Mouse (Mus musculus): Measurements from ENCODE around the gene Gipr. TPM values are rescaled to one million over a fixed set of nuclear protein-coding genes. Genes with fewer than 3 reads are reported as not detected.
"Not testable (repeated sequence)": the region's sequence is repeated elsewhere in the genome, so short reads cannot be mapped to it uniquely, and the experiment has no call there.

Gipr gene
- polyA plus RNA-seq, 2 experiments = 1.1 TPM; not detected in 1

- H3K4me3 ChIP-seq (replicated peaks; ENCODE audit: low read length) = no peak overlapping the region
- H3K36me3 ChIP-seq (ENCODE audit: control insufficient read depth, insufficient read depth, low read length) = peaks cover 6% of the 10 kb centered on the region; the same call in 1 of the 2 replicates
- H3K27ac ChIP-seq (replicated peaks; ENCODE audit: low read depth, low read length) = no peak overlapping the region
- no peaks in the 10 kb centered on the region for H3K9me3 ChIP-seq (ENCODE audit: control insufficient read depth, low read length)
- TF ChIP-seq POLR2A (IDR thresholded peaks at IDR 0.05; ENCODE audit: borderline replicate concordance, extremely low read depth, insufficient read depth, insufficient read length) = no peak
- WGBS = 11% methylated on average over 18 of the region's 18 CpGs
- H3K4me2 ChIP-seq (replicated peaks; ENCODE audit: low read depth, low read length, severe bottlenecking) = peak overlapping the region; percentile 55
- no peak overlapping the region for H3K9ac ChIP-seq (ENCODE audit: low read depth, low read length, severe bottlenecking)
- ATAC-seq (ENCODE audit: low FRiP score, low read depth) = no peak
- peaks cover 13% of the 10 kb centered on the region for H3K4me1 ChIP-seq (ENCODE audit: control insufficient read depth, insufficient read depth, low read length)
- DNase-seq (ENCODE audit: low spot score) = no peak
- H3K27me3 ChIP-seq (ENCODE audit: control insufficient read depth, insufficient read depth, low read length) = peaks cover 19% of the 10 kb centered on the region
Measured at GRCm38 (mm10) chr7:19159411-19159810, 6.5 kb downstream of the Gipr start.

DNA sequence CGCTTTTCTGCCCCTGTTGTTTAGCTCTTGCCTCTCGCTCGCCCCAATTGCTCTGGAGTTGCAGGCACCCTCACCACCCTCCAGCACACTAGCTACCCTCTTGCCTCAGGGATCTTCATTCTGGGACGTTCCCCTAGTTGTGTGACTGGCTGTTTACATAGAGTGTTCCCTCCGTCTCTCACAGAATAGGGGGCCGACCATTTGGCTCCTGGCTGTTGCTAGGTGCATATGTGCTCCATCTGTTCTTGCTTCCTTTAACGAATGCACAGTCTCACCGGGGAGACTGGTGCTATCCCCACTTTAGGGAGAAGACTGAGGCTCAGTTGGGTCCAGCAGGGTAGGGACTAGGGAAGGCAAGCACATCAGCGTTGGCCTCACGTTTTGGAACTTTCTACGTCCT, 7.3 kb downstream of the Gipr start:
- ATAC-seq (ENCODE audit: low FRiP score, low read depth) = no peak
- Histone ChIP-seq H3K9me3 (ENCODE audit: control insufficient read depth, low read length) (no peaks in the 10 kb centered on the region), H3K36me3 (ENCODE audit: control insufficient read depth, insufficient read depth, low read length) (peaks cover 13% of the 10 kb centered on the region), H3K27me3 (ENCODE audit: control insufficient read depth, insufficient read depth, low read length) (peaks cover 19% of the 10 kb centered on the region), H3K4me3 (replicated peaks; ENCODE audit: low read length) (no peak overlapping the region), H3K4me1 (ENCODE audit: control insufficient read depth, insufficient read depth, low read length) (peaks cover 5% of the 10 kb centered on the region), H3K4me2 (replicated peaks; ENCODE audit: low read depth, low read length, severe bottlenecking) (no peak overlapping the region), H3K9ac (ENCODE audit: low read depth, low read length, severe bottlenecking) (no peak overlapping the region), H3K27ac (replicated peaks; ENCODE audit: low read depth, low read length) (no peak overlapping the region)
- DNase-seq (ENCODE audit: low spot score) = no peak
- 57% methylated on average over 11 of the region's 11 CpGs for WGBS
- TF ChIP-seq POLR2A (IDR thresholded peaks at IDR 0.05; ENCODE audit: borderline replicate concordance, extremely low read depth, insufficient read depth, insufficient read length) = no peak

GRCm38 (mm10) chr7:19157160-19157800, 8.6 kb downstream of the Gipr start:
- H3K27ac ChIP-seq (replicated peaks; ENCODE audit: low read depth, low read length) = no peak overlapping the region
- DNase-seq (ENCODE audit: low spot score) (peak; percentile 76), ATAC-seq (ENCODE audit: low FRiP score, low read depth) (peak; percentile 72)
- H3K4me2 ChIP-seq (replicated peaks; ENCODE audit: low read depth, low read length, severe bottlenecking) = peak overlapping the region; percentile 30
- 6% methylated on average over 28 of the region's 30 CpGs for WGBS
- H3K9ac ChIP-seq (ENCODE audit: low read depth, low read length, severe bottlenecking) = no peak overlapping the region
- H3K4me3 ChIP-seq (replicated peaks; ENCODE audit: low read length) = no peak overlapping the region
- no peaks in the 10 kb centered on the region for H3K9me3 ChIP-seq (ENCODE audit: control insufficient read depth, low read length)
- H3K36me3 ChIP-seq (ENCODE audit: control insufficient read depth, insufficient read depth, low read length) = peaks cover 24% of the 10 kb centered on the region
- no peak for TF ChIP-seq POLR2A (IDR thresholded peaks at IDR 0.05; ENCODE audit: borderline replicate concordance, extremely low read depth, insufficient read depth, insufficient read length)
- H3K27me3 ChIP-seq (ENCODE audit: control insufficient read depth, insufficient read depth, low read length) = peaks cover 19% of the 10 kb centered on the region
- H3K4me1 ChIP-seq (ENCODE audit: control insufficient read depth, insufficient read depth, low read length) = peaks cover 2% of the 10 kb centered on the region

GRCm38 (mm10) chr7:19155825-19156475, 10.0 kb downstream of the Gipr start:
- peaks cover 19% of the 10 kb centered on the region for H3K27me3 ChIP-seq (ENCODE audit: control insufficient read depth, insufficient read depth, low read length)
- H3K4me1 ChIP-seq (ENCODE audit: control insufficient read depth, insufficient read depth, low read length) = peaks cover 2% of the 10 kb centered on the region
- no peak overlapping the region for H3K4me2 ChIP-seq (replicated peaks; ENCODE audit: low read depth, low read length, severe bottlenecking)
- DNase-seq (ENCODE audit: low spot score) = no peak
- 37% methylated on average over 13 of the region's 13 CpGs for WGBS
- no peaks in the 10 kb centered on the region for H3K9me3 ChIP-seq (ENCODE audit: control insufficient read depth, low read length)
- no peak for TF ChIP-seq POLR2A (IDR thresholded peaks at IDR 0.05; ENCODE audit: borderline replicate concordance, extremely low read depth, insufficient read depth, insufficient read length)
- H3K4me3 ChIP-seq (replicated peaks; ENCODE audit: low read length) = no peak overlapping the region
- no peak overlapping the region for H3K27ac ChIP-seq (replicated peaks; ENCODE audit: low read depth, low read length)
- H3K36me3 ChIP-seq (ENCODE audit: control insufficient read depth, insufficient read depth, low read length) = peaks cover 34% of the 10 kb centered on the region
- ATAC-seq (ENCODE audit: low FRiP score, low read depth) = no peak
- H3K9ac ChIP-seq (ENCODE audit: low read depth, low read length, severe bottlenecking) = no peak overlapping the region

DNA sequence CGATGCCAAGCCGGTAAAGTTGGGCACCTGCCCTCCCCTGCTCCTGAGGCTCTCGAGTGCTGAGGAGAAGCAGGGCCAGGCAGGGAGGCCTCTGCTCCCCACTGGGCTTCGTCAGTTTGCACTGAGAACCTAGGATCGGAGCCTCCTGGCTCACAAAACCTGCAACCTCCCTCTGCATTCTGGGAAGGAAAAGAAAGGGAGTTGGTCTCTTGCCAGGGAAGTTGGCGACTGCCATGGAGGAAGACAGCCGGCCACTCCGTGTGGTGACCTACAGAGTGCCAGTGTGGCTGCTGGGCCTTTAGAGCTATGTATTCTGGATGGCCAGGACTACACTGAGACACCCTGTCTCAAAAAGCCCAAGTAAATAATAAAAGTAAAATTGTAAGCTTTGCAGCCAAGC, 11.1 kb downstream of the Gipr start:
- H3K27ac ChIP-seq (replicated peaks; ENCODE audit: low read depth, low read length) = no peak overlapping the region
- WGBS = 82% methylated on average over 8 of the region's 8 CpGs
- peaks cover 6% of the 10 kb centered on the region for H3K4me1 ChIP-seq (ENCODE audit: control insufficient read depth, insufficient read depth, low read length)
- no peak for ATAC-seq (ENCODE audit: low FRiP score, low read depth)
- no peak overlapping the region for H3K4me3 ChIP-seq (replicated peaks; ENCODE audit: low read length)
- peaks cover 13% of the 10 kb centered on the region for H3K27me3 ChIP-seq (ENCODE audit: control insufficient read depth, insufficient read depth, low read length)
- H3K9me3 ChIP-seq (ENCODE audit: control insufficient read depth, low read length) = no peaks in the 10 kb centered on the region
- H3K4me2 ChIP-seq (replicated peaks; ENCODE audit: low read depth, low read length, severe bottlenecking) = no peak overlapping the region
- H3K9ac ChIP-seq (ENCODE audit: low read depth, low read length, severe bottlenecking) = no peak overlapping the region
- DNase-seq (ENCODE audit: low spot score) = no peak
- TF ChIP-seq POLR2A (IDR thresholded peaks at IDR 0.05; ENCODE audit: borderline replicate concordance, extremely low read depth, insufficient read depth, insufficient read length) = no peak
- H3K36me3 ChIP-seq (ENCODE audit: control insufficient read depth, insufficient read depth, low read length) = peaks cover 34% of the 10 kb centered on the region

DNA sequence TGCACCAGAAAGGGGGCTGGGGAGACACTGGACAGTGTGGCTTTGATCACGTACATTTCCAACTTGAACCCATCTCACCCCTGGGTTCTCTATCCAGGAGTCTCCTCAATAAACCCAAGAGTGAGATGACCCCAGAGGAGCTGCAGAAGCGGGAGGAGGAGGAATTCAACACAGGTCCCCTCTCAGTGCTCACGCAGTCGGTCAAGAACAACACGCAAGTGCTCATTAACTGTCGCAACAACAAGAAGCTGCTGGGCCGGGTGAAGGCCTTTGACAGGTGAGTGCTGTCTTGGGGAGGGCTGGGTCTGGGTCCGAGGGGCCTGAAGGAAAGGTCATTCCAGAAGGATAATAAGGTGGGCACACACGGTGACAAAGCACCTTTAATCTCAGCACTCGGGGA, 14.8 kb downstream of the Gipr start:
- not testable (repeated sequence) for H3K27me3 ChIP-seq (ENCODE audit: control insufficient read depth, insufficient read depth, low read length); ATAC-seq (ENCODE audit: low FRiP score, low read depth); H3K27ac ChIP-seq (replicated peaks; ENCODE audit: low read depth, low read length); H3K4me2 ChIP-seq (replicated peaks; ENCODE audit: low read depth, low read length, severe bottlenecking); DNase-seq (ENCODE audit: low spot score); H3K9ac ChIP-seq (ENCODE audit: low read depth, low read length, severe bottlenecking); H3K4me3 ChIP-seq (replicated peaks; ENCODE audit: low read length); H3K9me3 ChIP-seq (ENCODE audit: control insufficient read depth, low read length)
- Histone ChIP-seq H3K4me1 (ENCODE audit: control insufficient read depth, insufficient read depth, low read length) (peaks cover 13% of the 10 kb centered on the region), H3K36me3 (ENCODE audit: control insufficient read depth, insufficient read depth, low read length) (peaks cover 42% of the 10 kb centered on the region)
- WGBS = 91% methylated on average over 10 of the region's 10 CpGs
